Mouse (Mus musculus) telencephalon, adult 2 months (tissue): ENCODE measurements around the gene Cadm1.
A peak's percentile ranks its signal among the peaks of the same experiment; 100 is the strongest.

Experiments
- DNase-seq: peaks from one replicate; pipeline ENCODE4 v3.0.0-alpha.2; 2011; ENCODE audit warnings: low read depth, low spot score

The Cadm1 gene

GRCm38 (mm10) chr9:47739276-47739675 lies 209.3 kb downstream of the Cadm1 start:
- DNase-seq = peak; percentile 84

DNA sequence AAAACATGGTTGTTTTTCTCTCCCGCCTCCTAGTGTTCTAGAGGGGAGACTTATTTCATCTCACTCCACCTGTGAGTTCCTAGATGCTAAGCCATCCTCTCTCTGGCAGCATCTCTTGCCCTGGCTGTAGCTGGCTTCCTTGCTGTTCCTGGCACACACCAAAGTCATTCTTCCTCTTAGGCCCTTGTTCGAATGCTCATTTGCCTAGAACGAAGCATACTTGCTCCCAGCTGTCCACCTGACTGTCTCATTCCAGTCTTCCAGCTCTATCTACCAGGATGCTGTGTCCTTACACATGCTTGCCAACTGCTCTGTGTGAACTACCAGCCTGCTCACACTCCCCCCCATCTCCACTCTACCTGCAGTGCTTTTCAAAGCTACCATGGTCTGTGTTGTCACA lies 211.8 kb downstream of the Cadm1 start:
- no peak for DNase-seq

GRCm38 (mm10) chr9:47744916-47745315 lies 214.9 kb downstream of the Cadm1 start:
- DNase-seq = no peak

DNA sequence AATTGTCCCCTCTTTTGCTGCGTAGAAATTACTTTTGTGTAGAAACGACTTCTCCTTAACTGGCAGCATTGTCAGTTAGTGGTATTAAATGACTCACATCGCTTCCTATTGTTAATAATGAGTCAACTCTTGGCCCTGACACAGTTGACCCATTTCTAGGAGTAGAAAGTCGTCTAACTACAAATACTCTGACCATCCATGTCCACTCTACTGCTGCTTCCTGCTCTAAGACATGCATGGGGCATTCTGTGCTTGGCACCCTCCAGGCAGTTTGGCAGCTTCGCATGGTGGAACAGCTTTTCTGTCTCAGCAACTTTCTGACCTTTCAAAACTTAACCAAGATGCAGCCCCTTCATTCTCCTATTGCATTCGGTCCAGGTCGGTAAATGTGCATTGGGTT lies 215.7 kb downstream of the Cadm1 start:
- no peak for DNase-seq

DNA sequence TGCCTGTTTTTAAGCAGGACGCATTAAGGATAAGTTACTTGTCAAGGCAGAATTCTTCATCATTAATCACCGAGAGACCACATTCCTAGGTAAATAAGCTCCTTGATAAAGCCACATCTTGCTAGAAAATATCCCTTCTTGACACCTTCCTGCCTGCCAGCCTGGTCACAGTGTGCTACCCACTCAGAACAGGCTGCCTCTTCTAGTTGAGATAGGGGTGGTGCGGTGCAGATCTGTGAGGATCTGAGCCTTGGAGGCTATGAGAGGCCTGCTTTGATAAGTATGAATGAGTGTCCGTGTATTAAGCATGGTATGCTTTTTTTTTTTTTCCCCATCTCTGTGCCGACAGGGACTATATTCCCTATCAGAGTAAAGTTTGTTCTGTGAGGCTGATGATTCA lies 219.2 kb downstream of the Cadm1 start:
- no peak for DNase-seq

DNA sequence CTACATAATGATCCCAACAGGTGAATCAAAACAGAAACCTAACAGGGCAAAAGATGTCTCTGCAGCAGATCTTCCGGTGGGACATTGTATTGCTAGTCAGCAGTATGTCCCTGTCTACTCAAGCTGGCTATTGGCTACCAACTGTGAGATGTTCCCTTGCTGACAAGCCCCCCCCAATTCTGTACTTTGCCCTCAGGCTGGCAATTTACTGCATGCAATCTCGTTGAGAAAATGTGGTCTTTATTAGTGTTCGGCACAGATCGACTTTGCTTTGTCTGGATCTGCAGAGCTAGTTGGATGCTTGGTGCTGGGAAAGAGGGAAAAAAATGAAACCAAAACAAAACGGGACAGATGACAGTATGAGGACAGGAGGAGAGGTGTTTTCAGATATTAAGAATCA lies 222.5 kb downstream of the Cadm1 start:
- DNase-seq = no peak

GRCm38 (mm10) chr9:47753127-47753526 lies 223.2 kb downstream of the Cadm1 start:
- DNase-seq = no peak

- DNase-seq = peak; percentile 91
Measured at GRCm38 (mm10) chr9:47755119-47755518, 225.1 kb downstream of the Cadm1 start.

DNA sequence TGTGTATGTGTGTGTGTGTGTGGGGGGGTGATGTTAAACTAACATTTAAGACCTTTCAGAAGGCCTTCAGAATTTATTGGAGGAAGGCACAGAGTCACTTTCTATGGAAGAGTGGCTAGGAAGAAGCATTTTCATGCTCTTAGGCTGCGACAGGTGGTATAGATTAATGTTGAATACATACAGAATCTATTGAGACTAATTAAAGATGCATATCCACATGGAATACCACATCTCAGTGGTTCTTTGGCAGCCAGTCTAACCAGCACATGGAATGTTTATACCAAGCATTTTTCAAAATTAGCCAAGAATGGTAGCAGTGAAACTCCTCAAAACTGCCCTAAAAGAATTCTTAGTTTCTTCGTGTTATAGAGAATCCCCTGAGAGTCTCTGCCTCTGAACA lies 227.8 kb downstream of the Cadm1 start:
- no peak for DNase-seq

DNA sequence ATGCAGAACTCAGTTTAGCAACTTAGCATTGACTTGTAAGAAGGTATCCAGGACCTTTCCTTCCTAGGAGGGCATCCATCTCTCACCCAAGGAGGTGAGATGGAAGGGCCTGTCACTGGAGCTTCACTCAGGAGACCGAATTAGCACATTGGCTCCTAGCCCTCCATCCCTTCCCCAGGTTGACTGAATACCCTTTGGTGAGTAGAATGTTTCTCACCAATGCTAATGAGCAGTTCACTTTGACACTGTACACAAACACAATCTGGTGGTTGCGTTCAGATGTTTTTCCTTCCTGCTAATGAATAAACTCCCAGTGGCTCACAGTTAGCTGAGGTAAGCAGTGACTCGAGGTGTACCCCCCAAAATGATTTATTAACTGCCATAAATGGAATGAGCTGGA lies 228.3 kb downstream of the Cadm1 start:
- no peak for DNase-seq

- no peak for DNase-seq
Measured at GRCm38 (mm10) chr9:47759807-47760206, 229.8 kb downstream of the Cadm1 start.

- DNase-seq = peak; percentile 80
Measured at GRCm38 (mm10) chr9:47761601-47762000, 231.6 kb downstream of the Cadm1 start.

DNA sequence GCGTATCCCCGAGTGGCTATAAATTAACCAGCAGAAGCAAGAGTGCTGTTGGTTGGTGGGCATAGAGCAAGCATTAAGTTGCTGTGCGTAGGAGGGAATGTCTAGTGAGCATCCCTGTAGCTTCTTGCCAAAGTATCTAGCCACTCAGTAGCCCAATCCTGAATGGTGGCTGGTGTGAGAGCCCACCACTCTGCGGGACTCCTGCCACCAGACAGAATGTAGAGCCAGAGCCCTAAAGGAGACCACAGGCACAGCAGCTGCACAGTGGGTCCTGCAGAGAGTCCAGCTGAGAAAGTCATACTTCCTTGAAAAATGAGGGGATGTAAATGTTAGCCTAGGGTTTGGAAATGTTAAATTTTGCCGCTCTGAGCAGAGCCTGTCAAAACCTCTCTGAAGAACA lies 232.9 kb downstream of the Cadm1 start:
- DNase-seq = no peak

- DNase-seq = no peak
Measured at GRCm38 (mm10) chr9:47764920-47765319, 234.9 kb downstream of the Cadm1 start.

DNA sequence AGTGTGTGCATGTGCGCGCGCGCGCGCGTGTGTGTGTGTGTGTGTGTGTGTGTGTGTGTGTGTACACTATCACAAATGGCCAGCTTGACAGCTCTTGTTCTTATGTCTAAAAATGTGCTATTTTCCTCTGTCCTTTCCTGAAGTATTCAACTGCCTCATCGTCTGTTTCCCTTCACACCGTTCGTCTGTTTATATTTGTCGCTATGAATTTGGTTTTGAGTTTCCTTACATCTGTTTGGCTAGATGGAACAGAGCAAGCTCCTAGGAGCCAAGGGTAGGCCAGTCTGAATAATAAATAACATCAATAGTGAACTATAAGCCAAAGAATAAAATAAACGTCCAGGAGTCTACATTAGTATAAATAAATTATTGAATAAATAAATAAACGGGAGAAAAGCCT lies 235.3 kb downstream of the Cadm1 start:
- no peak for DNase-seq

GRCm38 (mm10) chr9:47766342-47766741 lies 236.4 kb downstream of the Cadm1 start:
- no peak for DNase-seq

DNA sequence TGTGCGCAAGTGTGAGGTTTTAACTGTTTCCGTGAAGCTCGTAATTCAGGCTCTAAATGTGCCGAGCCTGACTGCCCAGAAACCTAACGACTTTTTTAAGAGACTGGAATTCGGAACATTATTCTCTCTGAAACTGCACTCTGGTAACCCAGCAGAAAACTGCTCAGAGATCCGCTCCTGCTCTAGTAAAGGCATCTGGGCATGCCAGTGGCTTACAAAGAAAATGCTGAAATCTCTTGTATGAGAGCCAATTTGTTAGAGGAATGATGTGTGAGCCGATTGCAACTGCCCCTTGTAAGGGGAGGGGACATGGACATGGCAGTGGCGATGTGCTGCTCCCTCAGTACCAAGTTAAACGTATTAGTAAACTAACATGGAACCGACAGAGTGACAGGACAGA lies 240.9 kb downstream of the Cadm1 start:
- DNase-seq = no peak

GRCm38 (mm10) chr9:47771953-47772352 lies 242.0 kb downstream of the Cadm1 start:
- DNase-seq = no peak

- no peak for DNase-seq
Measured at GRCm38 (mm10) chr9:47772750-47773149, 242.8 kb downstream of the Cadm1 start.

DNA sequence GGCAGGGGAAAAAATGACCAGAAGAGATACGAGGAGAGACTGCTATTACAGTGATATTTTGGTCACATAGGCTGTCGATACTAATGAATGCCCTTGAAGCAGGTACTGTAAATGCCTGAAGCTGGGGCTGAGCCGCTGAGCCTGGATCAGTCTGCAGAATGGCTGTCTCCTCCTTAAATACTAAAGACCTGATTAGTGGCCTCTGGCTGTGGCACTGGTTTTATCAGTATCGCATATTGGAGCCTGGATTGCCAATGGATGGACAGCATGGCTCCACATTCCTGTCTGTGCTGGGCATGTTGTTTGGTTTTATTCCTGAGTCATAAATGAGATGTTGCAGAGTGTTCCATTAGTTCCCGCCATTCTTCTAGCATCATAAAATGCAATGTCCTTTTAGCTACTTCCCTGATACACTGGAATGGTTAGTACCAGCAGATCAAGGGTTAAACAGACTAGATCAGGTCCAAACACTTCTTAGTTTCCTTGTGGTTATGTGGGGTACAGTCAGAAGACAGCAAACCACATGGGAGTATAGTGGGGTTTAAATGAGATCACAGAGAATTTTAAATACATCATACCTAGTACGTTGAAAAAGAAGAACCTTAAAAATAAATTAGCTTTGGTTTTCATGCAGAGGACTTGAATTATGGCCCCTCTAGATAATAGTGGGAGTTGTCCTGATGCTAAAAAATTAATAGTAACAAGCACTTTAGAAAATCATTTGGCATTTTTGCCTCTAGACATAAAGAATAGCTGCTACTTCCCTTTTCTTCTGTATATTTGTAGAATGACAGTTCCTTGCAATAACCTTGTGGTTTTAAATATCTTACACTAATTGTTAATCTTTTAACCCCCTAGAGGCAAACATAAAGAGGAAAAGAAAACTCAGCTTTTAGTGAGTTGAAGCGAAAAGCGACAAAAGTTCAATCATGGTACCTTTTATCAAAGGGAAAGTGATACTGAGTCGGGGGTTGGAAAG lies 247.3 kb downstream of the Cadm1 start:
- no peak for DNase-seq

DNA sequence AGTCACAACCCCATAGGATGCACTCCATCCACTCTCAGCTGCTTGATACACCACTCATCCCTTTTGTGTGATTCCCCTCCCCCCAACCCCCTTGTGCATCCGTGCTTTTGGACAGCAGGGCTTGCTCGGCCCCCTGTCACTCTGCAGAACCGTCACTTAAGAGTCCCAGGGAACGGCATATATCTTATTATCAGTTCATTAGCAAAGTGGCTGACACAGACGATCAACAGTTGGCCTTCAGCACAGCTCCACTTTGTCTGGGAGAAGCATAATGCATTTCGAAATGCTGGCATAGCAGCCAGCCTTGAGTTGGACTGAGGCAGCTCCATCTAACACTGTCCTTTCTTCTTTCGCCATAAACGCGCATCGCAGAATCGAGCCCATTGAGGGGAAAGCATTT lies 248.5 kb downstream of the Cadm1 start:
- no peak for DNase-seq

- no peak for DNase-seq
Measured at GRCm38 (mm10) chr9:47779291-47779690, 249.3 kb downstream of the Cadm1 start.

DNA sequence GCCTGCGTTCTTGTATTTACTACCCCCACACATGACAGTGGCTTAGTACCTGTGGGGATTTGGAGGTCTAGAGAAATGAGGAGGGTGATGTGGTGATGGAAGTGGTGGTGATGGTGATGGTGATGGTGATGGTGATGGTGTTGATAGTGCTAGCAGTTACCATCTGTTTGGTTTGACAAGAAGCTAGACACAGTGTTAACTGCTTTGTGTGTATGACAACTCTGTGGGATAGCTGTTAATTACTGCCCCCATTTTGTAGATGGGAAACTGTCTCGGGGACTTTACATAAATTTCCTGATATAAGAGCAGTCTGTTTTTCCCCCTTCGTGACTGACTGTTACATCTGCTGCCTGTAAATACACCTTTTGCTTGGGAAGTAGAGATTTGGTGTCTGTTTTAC lies 256.7 kb downstream of the Cadm1 start:
- no peak for DNase-seq

- no peak for DNase-seq
Measured at GRCm38 (mm10) chr9:47798478-47798877, 268.5 kb downstream of the Cadm1 start.
